Mouse (Mus musculus) myocyte (in vitro differentiated cells): ENCODE results near the gene Add3. TPM values are rescaled to one million over a fixed set of nuclear protein-coding genes. Genes with fewer than 3 reads are reported as not detected.

Source experiments
- H3K27me3 ChIP-seq: one replicate; pipeline ENCODE4 v1.6.1; 2011; ENCODE audit not compliant: control insufficient read depth, insufficient read depth, insufficient read length
- H3K36me3 ChIP-seq: one replicate; pipeline ENCODE4 v1.6.1; 2011; ENCODE audit not compliant: control insufficient read depth, insufficient read depth
- H3K4me2 ChIP-seq: one replicate; pipeline ENCODE4 v1.6.1; 2011; ENCODE audit warnings: low read depth, control low read depth
- H3K4me3 ChIP-seq: one replicate; pipeline ENCODE4 v1.5.1; 2011; ENCODE audit warnings: mild to moderate bottlenecking, control low read depth, moderate library complexity
- H3K79me2 ChIP-seq: one replicate; pipeline ENCODE4 v1.6.1; 2011; ENCODE audit not compliant: control insufficient read depth, insufficient read depth
- H3ac ChIP-seq: one replicate; pipeline ENCODE4 v1.6.1; 2011; ENCODE audit not compliant: control insufficient read depth, insufficient read length
- CEBPB ChIP-seq: IDR thresholded peaks from 2 replicates; pipeline ENCODE4 v1.6.1; 2011; ENCODE audit warnings: mild to moderate bottlenecking, moderate library complexity; ENCODE audit not compliant: poor library complexity, insufficient read depth, severe bottlenecking
- E2F4 ChIP-seq: IDR thresholded peaks from one replicate; pipeline ENCODE4 v1.6.1; 2011; ENCODE audit warnings: mild to moderate bottlenecking, control low read depth, moderate library complexity; ENCODE audit not compliant: insufficient read depth
- MAX ChIP-seq: IDR thresholded peaks from one replicate; pipeline ENCODE4 v1.6.1; 2011; ENCODE audit warnings: low read depth, mild to moderate bottlenecking, control low read depth
- MYOD1 ChIP-seq, 3 experiments: IDR thresholded peaks; one replicate each; pipeline ENCODE4 v1.6.1; 2011; ENCODE audit warnings: control low read depth in 2 of 3, low read depth in 2 of 3, mild to moderate bottlenecking in 2 of 3, moderate library complexity in 1 of 3; ENCODE audit not compliant: insufficient read length in 2 of 3, control insufficient read depth in 1 of 3
- MYOG ChIP-seq, 3 experiments: IDR thresholded peaks; one replicate each; pipeline ENCODE4 v1.6.1; 2011; ENCODE audit warnings: control low read depth in 2 of 3, low read depth in 2 of 3, mild to moderate bottlenecking in 2 of 3; ENCODE audit not compliant: insufficient read length in 2 of 3, control insufficient read depth in 1 of 3, insufficient read depth in 1 of 3
- POLR2A ChIP-seq: IDR thresholded peaks from one replicate; pipeline ENCODE4 v1.6.1; 2011; ENCODE audit warnings: low read depth, mild to moderate bottlenecking, control low read depth, moderate library complexity; ENCODE audit not compliant: insufficient read length
- POLR2AphosphoS2 ChIP-seq: IDR thresholded peaks from one replicate; pipeline ENCODE4 v1.6.1; 2011; ENCODE audit warnings: low read depth, control low read depth; ENCODE audit not compliant: insufficient read length
- REST ChIP-seq: IDR thresholded peaks from one replicate; pipeline ENCODE4 v1.6.1; 2011; ENCODE audit warnings: mild to moderate bottlenecking, control low read depth, moderate library complexity; ENCODE audit not compliant: insufficient read depth, insufficient read length
- SRF ChIP-seq: IDR thresholded peaks from one replicate; pipeline ENCODE4 v1.6.1; 2011; ENCODE audit warnings: low read depth; ENCODE audit not compliant: control insufficient read depth, insufficient read length
- TCF12 ChIP-seq: IDR thresholded peaks from one replicate; pipeline ENCODE4 v1.6.1; 2011; ENCODE audit warnings: mild to moderate bottlenecking, control low read depth; ENCODE audit not compliant: poor library complexity, insufficient read depth, severe bottlenecking
- TCF3 ChIP-seq: IDR thresholded peaks from one replicate; pipeline ENCODE4 v1.6.1; 2011; ENCODE audit warnings: low read depth, control low read depth; ENCODE audit not compliant: insufficient read length
- USF1 ChIP-seq: IDR thresholded peaks from one replicate; pipeline ENCODE4 v1.6.1; 2011; ENCODE audit warnings: low read depth, mild to moderate bottlenecking, control low read depth, moderate library complexity
- polyA plus RNA-seq: library from polyadenylated mRNA; unstranded; fragments of >200 nt; fragmentation: generic; extraction: Trizol; gene quantifications from one replicate; pipeline ENCODE4 v1.2.1, GENCODE M21; 2012; ENCODE audit warnings: missing spikeins

Add3 gene
- polyA plus RNA-seq, 1 experiment, result 8.3 TPM

DNA sequence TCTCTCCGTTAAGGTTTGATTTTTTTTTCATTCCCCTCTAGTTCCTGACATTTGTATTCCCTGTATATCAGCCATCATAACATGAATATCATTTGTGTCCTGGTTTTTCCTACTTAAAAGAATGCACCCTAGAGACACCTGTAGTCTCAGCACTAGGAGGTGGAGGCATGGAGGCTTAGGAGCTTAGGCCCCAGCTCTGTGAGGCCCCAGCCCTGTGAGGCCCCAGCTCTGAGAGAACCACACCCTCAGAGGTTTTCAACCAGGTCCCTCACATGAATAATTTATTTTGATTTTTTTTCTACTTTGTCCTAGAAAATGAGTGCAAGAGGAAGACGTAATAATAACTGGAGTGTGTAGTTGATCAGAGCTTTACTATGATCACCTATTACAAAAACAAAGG lies 107.3 kb downstream of the Add3 start:
- Histone ChIP-seq H3K36me3 (no peaks in the 10 kb centered on the region), H3K79me2 (no peaks in the 10 kb centered on the region), H3K27me3 (no peaks in the 10 kb centered on the region), H3ac (no peak overlapping the region), H3K4me3 (no peak overlapping the region), H3K4me2 (no peak overlapping the region)
- TF ChIP-seq MAX, result no peak

- TF ChIP-seq USF1, result no peak
- no peak for TF ChIP-seq REST
- no peak for TF ChIP-seq SRF
- TF ChIP-seq MAX, result no peak
- no peak for TF ChIP-seq MYOD1 (IDR thresholded peaks at IDR 0.05; ENCODE audit: control insufficient read depth in 1 of 3, insufficient read length in 2 of 3, low read depth in 2 of 3)
- TF ChIP-seq POLR2A, result no peak
- TF ChIP-seq TCF3, result no peak
- TF ChIP-seq MYOG (IDR thresholded peaks at IDR 0.05; ENCODE audit: control insufficient read depth in 1 of 3, insufficient read depth in 1 of 3, insufficient read length in 2 of 3, low read depth in 2 of 3), result no peak
- TF ChIP-seq TCF12, result no peak
- no peak for TF ChIP-seq E2F4
- TF ChIP-seq CEBPB, result no peak
- TF ChIP-seq POLR2AphosphoS2, result no peak
- H3ac ChIP-seq, result no peak overlapping the region
- H3K36me3 ChIP-seq, result no peaks in the 10 kb centered on the region
- no peaks in the 10 kb centered on the region for H3K79me2 ChIP-seq
- no peak overlapping the region for H3K4me3 ChIP-seq
- no peaks in the 10 kb centered on the region for H3K27me3 ChIP-seq
- H3K4me2 ChIP-seq, result peak overlapping the region; percentile 55
Measured at GRCm38 (mm10) chr19:53248023-53248494, 107.8 kb downstream of the Add3 start.

GRCm38 (mm10) chr19:53251015-53251414 lies 110.8 kb downstream of the Add3 start:
- Histone ChIP-seq H3K36me3 (no peaks in the 10 kb centered on the region), H3ac (no peak overlapping the region), H3K27me3 (no peaks in the 10 kb centered on the region), H3K79me2 (no peaks in the 10 kb centered on the region), H3K4me3 (no peak overlapping the region), H3K4me2 (no peak overlapping the region)
- TF ChIP-seq MAX (no peak), TCF12 (no peak), MYOD1 (IDR thresholded peaks at IDR 0.05; ENCODE audit: control insufficient read depth in 1 of 3, insufficient read length in 2 of 3, low read depth in 2 of 3) (no peak), USF1 (no peak), POLR2A (no peak), CEBPB (no peak), TCF3 (no peak), E2F4 (no peak), REST (no peak), MYOG (IDR thresholded peaks at IDR 0.05; ENCODE audit: control insufficient read depth in 1 of 3, insufficient read depth in 1 of 3, insufficient read length in 2 of 3, low read depth in 2 of 3) (no peak), POLR2AphosphoS2 (no peak)

DNA sequence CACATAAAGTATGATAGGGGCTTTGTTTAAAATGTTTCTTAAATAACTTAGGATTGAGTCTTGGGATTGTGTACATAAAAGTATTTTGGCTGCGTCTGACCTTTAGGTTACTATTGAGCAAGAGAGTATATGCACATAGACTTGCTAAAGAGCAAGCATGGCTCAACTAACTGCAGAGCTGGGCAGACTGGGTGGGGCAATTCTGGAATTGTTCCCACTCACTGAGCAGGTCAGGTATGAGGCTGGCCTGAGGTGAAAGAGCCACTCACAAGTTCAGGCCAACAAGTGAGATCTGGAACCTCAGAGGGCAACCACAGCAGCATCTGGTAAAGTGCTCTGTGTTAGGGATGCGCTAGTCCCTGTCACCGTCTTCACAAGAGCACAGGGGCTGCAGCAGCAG lies 111.4 kb downstream of the Add3 start:
- TF ChIP-seq TCF12, result no peak
- no peak for TF ChIP-seq E2F4
- no peak for TF ChIP-seq SRF
- no peak for TF ChIP-seq MYOG (IDR thresholded peaks at IDR 0.05; ENCODE audit: control insufficient read depth in 1 of 3, insufficient read depth in 1 of 3, insufficient read length in 2 of 3, low read depth in 2 of 3)
- H3ac ChIP-seq, result no peak overlapping the region
- no peaks in the 10 kb centered on the region for H3K27me3 ChIP-seq
- no peak overlapping the region for H3K4me3 ChIP-seq
- H3K79me2 ChIP-seq, result no peaks in the 10 kb centered on the region
- H3K4me2 ChIP-seq, result no peak overlapping the region
- H3K36me3 ChIP-seq, result no peaks in the 10 kb centered on the region

DNA sequence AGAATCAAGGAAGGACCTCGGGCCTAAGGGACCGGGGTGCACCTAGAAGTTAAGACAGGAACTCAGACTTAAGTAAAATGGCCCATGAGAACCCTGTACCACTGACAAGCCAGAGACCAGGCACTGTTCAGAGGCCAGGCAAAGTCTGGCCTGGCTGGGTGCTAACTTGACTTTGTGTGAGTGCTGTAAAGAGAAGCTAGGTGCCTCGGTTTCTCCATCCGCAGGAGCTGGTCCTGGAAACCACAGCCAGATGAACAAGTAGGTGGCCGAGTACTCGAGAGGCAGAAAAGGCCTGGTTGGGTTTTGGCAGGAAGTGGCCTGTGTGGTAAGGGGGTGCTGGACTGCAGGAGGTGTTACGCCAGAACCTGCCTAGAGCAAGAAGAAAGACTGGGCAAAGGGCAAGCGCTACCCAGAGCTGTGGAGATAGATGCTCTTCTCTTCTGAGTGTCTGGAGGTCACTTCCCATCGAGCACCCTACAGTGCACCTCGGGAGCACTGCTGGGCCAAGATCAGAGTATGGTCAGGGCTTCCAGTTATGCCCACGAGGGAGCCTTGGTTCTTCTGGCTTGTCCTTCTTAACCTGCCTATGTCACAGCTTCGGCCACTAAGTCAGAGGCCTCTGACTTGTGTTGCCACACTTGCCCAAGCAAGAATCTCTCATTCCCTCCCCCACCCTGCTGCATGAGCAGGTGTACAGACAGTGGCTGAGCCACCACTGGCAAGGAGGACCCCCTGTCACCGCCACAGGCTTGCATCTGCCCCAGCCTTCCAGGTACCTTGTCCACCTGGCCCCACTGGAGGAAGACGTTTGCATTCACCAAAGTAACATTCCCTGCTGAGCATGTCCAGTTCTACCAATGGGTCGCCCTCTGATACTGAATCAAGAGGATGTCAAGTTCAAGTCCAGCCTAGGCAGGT lies 112.1 kb downstream of the Add3 start:
- H3ac ChIP-seq, result no peak overlapping the region
- H3K27me3 ChIP-seq, result no peaks in the 10 kb centered on the region
- no peak for TF ChIP-seq MYOD1 (IDR thresholded peaks at IDR 0.05; ENCODE audit: control insufficient read depth in 1 of 3, insufficient read length in 2 of 3, low read depth in 2 of 3)
- no peak for TF ChIP-seq USF1
- TF ChIP-seq POLR2A, result no peak
- no peak for TF ChIP-seq TCF3
- no peak for TF ChIP-seq MAX
- TF ChIP-seq E2F4, result no peak
- no peak for TF ChIP-seq TCF12
- TF ChIP-seq CEBPB, result no peak
- TF ChIP-seq SRF, result no peak
- TF ChIP-seq POLR2AphosphoS2, result no peak
- TF ChIP-seq REST, result no peak
- TF ChIP-seq MYOG (IDR thresholded peaks at IDR 0.05; ENCODE audit: control insufficient read depth in 1 of 3, insufficient read depth in 1 of 3, insufficient read length in 2 of 3, low read depth in 2 of 3), result no peak
- H3K4me2 ChIP-seq, result no peak overlapping the region
- no peaks in the 10 kb centered on the region for H3K79me2 ChIP-seq
- H3K4me3 ChIP-seq, result no peak overlapping the region
- no peaks in the 10 kb centered on the region for H3K36me3 ChIP-seq
